In genomic region chr11:88067586-88068410, GRCm38 (mm10) we compare ENCODE assay signal across 8 mouse cellular contexts. TPM values are rescaled to one million over a fixed set of nuclear protein-coding genes. Genes with fewer than 3 reads are reported as not detected.
DNase-seq lines count a peak whose midpoint lies in the region; ATAC-seq and TF ChIP-seq lines count a peak whose summit lies in the region.

TSS of gene Vezf1 (plus strand) at chr11:88068279.

- H3K4me3 ChIP-seq in gastrocnemius, adult 2 months: peak within 1 kb of the TSS; percentile 95
- peak within 1 kb of the TSS; percentile 91 for H3K4me3 ChIP-seq in hindbrain, embryonic 15.5 days
- peak within 1 kb of the TSS; percentile 91 for H3K4me3 ChIP-seq in left cerebral cortex, adult 2 months
- H3K4me3 ChIP-seq in macrophage (ENCODE audit: inconsistent target): peak within 1 kb of the TSS; percentile 60

- under 1% methylated on average over 33 of the region's 81 CpGs for WGBS in hindbrain, embryonic 15.5 days
- 1% methylated on average over 72 of the region's 81 CpGs for WGBS in macrophage (ENCODE audit: missing documents)

- peak within 1 kb of the TSS; percentile 85 for H3K4me2 ChIP-seq in hindbrain, embryonic 15.5 days

- peaks cover 42% of the 10 kb centered on the region for H3K79me2 ChIP-seq in macrophage (ENCODE audit: inconsistent target)

- H3K4me1 ChIP-seq in hindbrain, embryonic 15.5 days (replicated peaks): peaks cover 47% of the 10 kb centered on the region

- TF ChIP-seq CTCF in gastrocnemius, adult 2 months (IDR thresholded peaks at IDR 0.05): no peak
- TF ChIP-seq CTCF in left cerebral cortex, adult 2 months (IDR thresholded peaks at IDR 0.05): no peak

- ATAC-seq in activated CD4-positive, CD25-positive, alpha-beta regulatory T cell, adult 4 months: peak; percentile 70
- ATAC-seq in common myeloid progenitor, adult 5-6 weeks (replicated peaks; ENCODE audit: low read depth, poor library complexity, severe bottlenecking): peak; percentile 70
- peak; percentile 92 for ATAC-seq in hindbrain, embryonic 15.5 days (ENCODE audit: low FRiP score, low read depth)

- no peaks in the 10 kb centered on the region for H3K27me3 ChIP-seq in hindbrain, embryonic 15.5 days

- no peaks in the 10 kb centered on the region for H3K9me3 ChIP-seq in hindbrain, embryonic 15.5 days

- peak within 1 kb of the TSS; percentile 93 for H3K9ac ChIP-seq in hindbrain, embryonic 15.5 days

- peak; percentile 90 for DNase-seq in gastrocnemius, adult 2 months
- DNase-seq in left cerebral cortex, adult 2 months (ENCODE audit: extremely low spot score in 1 of 2, low spot score in 2 of 2): peak; percentile 71 to 74
- peak; percentile 78 for DNase-seq in retina, postnatal 7 days (ENCODE audit: low read depth, low spot score)
- peak; percentile 55 to 72 for DNase-seq in urinary bladder, adult 18-20 months (ENCODE audit: low spot score in 2 of 2)

- no peaks in the 10 kb centered on the region for H3K36me3 ChIP-seq in hindbrain, embryonic 15.5 days
- no peaks in the 10 kb centered on the region for H3K36me3 ChIP-seq in macrophage (ENCODE audit: inconsistent target)

- intact Hi-C loops in gastrocnemius, adult 2 months (cut with DNase I): loop anchor here (2.0 kb wide), 2 partner anchors 31 to 93 kb away; partner anchors contain the start of gene Cuedc1
- intact Hi-C loops in left cerebral cortex, adult 2 months (cut with DNase I): loop anchor here (1.0 to 10.0 kb wide), 4 partner anchors 19 to 757 kb away; partner anchors contain the start of gene Cuedc1

- peak within 1 kb of the TSS; percentile 99 for H3K27ac ChIP-seq in gastrocnemius, adult 2 months
- peak within 1 kb of the TSS; percentile 99 for H3K27ac ChIP-seq in hindbrain, embryonic 15.5 days (replicated peaks)
- peak within 1 kb of the TSS; percentile 98 for H3K27ac ChIP-seq in left cerebral cortex, adult 2 months
- 0 out of 2 replicates have a peak within 1 kb of the TSS, but pooled peaks have one; percentile 27 for H3K27ac ChIP-seq in macrophage

RNA-seq across cellular contexts. Expression of gene Vezf1, which starts in this region (rescaled TPM):
- 10 to 100 TPM; 20.6 to 21.0 TPM for polyA plus RNA-seq in activated CD4-positive, CD25-positive, alpha-beta regulatory T cell, adult 4 months (2017; shearing (Covaris generic))
- total RNA-seq in common myeloid progenitor, adult 5-6 weeks (2017): 33.8 and 42.6 TPM in 2 replicates
- total RNA-seq in gastrocnemius, adult 2 months (2021): 10 to 100 TPM; 76.5 to 87.2 TPM
- 41.8 and 43.9 TPM in 2 replicates for polyA plus RNA-seq in hindbrain, embryonic 15.5 days (2015; fragmentation: Nextera tagmentation; extraction: Ambion mirVana)
- total RNA-seq in left cerebral cortex, adult 2 months (2021): 10 to 100 TPM; 27.8 to 28.3 TPM
- total RNA-seq in macrophage (2018; cell fraction: chromatin; rRNA removed): 100 to 1,000 TPM in 2 of 26 experiments, 10 to 100 TPM in 23, 1 to 10 TPM in 1; 9.5 to 112 (median 16.5) TPM
- 10 to 100 TPM; 11.5 to 42.6 (median 17.7) TPM for total RNA-seq in macrophage (2018; cell fraction: cytosol; rRNA removed)
- total RNA-seq in macrophage (2018; cell fraction: nucleus; rRNA removed): 100 to 1,000 TPM in 2 of 26 experiments, 10 to 100 TPM in 24; 14.5 to 149 (median 23.2) TPM
- 12.2 to 18.4 TPM (median 14.4 TPM) in 3 replicates for polyA plus RNA-seq in macrophage (2018)

Comparison
In these comparisons a context has a peak if more than half of its experiments do, and no peak if none do; other contexts are left out.
1. Peak in every context shown above with its lines: DNase-seq, ATAC-seq, H3K4me3 ChIP-seq and H3K27ac ChIP-seq.
2. H3K27ac ChIP-seq: peak in every context shown above with its lines; median percentile 99 in gastrocnemius, adult 2 months; 99 in hindbrain, embryonic 15.5 days; 98 in left cerebral cortex, adult 2 months; 27 in macrophage.